Mouse (Mus musculus): ENCODE results near the gene Olfr825. TPM values are rescaled to one million over a fixed set of nuclear protein-coding genes. Genes with fewer than 3 reads are reported as not detected.
"Not testable (repeated sequence)": the region's sequence is repeated elsewhere in the genome, so short reads cannot be mapped to it uniquely, and the experiment has no call there.

Olfr825 gene
- not detected for total RNA-seq (2022)

- no peak for DNase-seq (ENCODE audit: low spot score)
Observed at GRCm38 (mm10) chr10:130166666-130167065, at the start of gene Olfr825. Gene Olfr825 (minus strand): TSS chr10:130166766.

DNA sequence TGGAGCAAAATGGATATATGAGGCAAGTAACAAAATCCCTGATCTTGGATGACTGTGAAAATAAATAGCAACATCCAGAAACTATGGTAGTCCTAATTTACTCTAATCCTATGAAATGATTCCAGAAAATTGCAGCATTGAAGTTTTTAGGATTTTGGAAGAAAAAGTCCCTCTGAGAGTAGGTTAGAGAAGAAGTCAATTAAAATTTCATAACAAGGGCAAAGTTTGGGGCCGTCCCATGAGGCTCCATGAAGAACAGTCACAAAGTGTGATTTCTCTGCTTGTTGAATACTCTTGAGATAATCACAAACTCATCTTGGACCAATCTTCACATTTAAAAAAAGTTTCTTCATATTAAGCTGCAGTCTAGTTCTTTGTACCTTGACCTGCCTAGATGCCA lies 47.7 kb upstream of the Olfr825 start, which contains the start of gene Olfr827:
Gene Olfr827, minus strand, starts transcription at position 101 of the 400 bp plus-strand sequence.
- no peak for DNase-seq (ENCODE audit: low spot score)

GRCm38 (mm10) chr10:130184086-130184485 lies 17.5 kb upstream of the Olfr825 start, which contains the start of gene Olfr826:
Gene Olfr826 (minus strand): TSS chr10:130184186.
- no peak for DNase-seq (ENCODE audit: low spot score)

DNA sequence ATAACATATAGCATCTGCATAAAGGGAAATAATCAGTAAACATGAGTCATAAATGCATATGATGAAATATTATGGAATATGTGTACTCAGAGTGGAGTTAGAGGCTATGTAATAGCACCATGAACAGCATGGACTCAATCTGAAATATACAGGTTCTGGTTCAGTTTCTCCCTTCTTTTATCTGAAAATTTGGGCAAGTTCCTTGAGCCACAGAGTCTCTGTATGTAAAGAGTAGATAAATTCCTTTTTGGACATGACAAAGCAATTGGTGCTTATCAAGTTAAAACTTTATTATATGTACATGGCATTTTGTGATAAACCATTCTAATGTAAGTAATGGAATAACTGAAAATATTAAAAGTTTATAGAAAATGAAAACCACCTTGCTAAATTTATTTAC lies 1.4 kb downstream of the Olfr825 start:
- DNase-seq (ENCODE audit: low spot score) = no peak

DNA sequence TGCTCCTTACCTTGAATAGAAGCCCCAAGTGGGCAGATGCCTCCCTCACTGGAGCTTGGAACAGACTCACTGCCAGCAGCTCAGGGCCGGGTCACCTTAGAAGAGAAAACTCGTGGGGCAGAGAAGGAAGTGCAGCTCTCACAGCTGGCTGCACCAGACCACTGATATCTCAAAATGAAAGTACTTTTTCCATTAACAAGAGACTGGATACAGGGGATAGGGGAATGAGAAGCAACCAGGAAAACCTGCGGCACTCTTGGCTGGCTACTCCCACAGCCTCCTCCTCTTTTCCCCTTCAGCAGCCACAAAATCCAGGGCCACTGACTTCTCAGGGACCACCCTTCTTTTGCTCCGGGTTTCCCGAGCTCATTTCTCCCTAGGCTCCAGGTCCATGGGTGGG lies 22.4 kb downstream of the Olfr825 start:
- DNase-seq (ENCODE audit: low spot score) = no peak

DNA sequence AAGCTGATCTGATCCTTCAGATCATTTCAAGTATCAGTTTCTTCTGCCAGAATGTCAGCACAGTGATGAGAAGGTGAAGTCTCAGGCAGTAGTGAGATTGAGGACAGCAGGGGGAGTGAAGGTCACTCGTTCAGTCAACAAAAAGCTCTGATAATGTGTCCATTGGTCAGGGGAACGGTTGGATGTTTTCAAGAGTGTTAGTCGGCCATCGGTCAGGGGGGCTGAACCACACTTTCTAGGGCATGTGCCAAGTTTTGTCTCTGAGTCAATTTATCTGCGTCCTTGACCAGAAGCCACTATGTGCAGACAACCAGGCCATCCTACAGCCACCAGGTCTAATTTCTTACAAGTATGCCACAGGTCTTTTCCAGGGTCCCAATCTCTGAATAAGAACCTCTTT lies 24.1 kb downstream of the Olfr825 start:
- not testable (repeated sequence) for DNase-seq (ENCODE audit: low spot score)

- no peak for DNase-seq (ENCODE audit: low spot score)
Observed at GRCm38 (mm10) chr10:130134811-130135210, 31.8 kb downstream of the Olfr825 start.

DNA sequence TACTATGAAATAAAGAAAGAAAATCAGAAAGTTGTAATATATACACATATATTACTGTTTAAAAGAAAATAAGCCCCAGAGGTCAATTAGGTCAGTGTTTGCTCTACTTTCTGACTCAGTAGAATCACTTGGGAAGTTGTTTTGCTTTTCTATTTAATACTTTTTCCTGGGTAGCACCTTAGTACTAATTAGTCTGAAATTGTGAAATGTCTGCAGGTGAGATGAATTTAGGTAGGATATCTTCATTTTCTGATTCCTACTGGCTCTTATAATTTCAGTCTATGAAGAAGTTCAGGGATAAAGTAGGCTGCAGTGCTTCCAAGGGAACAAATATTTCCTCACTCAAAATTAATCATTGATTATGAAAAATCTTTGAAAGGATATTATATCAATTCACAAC lies 36.7 kb downstream of the Olfr825 start, which contains the start of gene Olfr824:
Gene Olfr824, minus strand, starts transcription at position 101 of the 400 bp plus-strand sequence.
- not testable (repeated sequence) for DNase-seq (ENCODE audit: low spot score)

DNA sequence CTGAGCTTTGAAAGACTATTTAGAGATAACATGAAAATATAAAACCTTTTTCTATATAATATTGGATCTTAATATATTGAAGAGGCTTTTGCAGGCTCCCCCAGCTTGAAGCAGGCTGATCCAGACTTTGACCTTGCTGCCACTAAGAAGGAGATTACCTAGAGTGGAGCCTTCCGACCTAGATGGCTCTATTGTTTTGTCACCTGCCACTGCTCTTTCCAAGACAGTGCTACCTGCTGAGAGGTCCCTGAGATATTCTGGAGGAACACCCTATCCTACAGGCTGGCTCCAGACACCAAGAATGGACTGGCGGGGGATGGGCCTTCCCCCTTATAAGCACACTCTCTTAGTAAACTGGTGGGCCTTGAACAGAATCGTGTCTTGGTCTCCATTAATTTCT lies 50.5 kb downstream of the Olfr825 start:
- DNase-seq (ENCODE audit: low spot score) = not testable (repeated sequence)

DNA sequence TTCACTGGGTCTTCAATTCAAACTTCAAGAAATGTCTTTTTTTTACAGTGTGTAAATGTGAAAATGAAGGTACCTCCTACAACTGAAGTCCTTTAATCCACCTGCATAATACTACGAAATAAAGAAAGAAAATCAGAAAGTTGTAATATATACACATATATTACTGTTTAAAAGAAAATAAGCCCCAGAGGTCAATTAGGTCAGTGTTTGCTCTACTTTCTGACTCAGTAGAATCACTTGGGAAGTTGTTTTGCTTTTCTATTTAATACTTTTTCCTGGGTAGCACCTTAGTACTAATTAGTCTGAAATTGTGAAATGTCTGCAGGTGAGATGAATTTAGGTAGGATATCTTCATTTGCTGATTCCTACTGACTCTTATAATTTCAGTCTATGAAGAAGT lies 51.3 kb downstream of the Olfr825 start, which contains the start of gene Olfr823:
Gene Olfr823, minus strand, starts transcription at position 101 of the 400 bp plus-strand sequence.
- not testable (repeated sequence) for DNase-seq (ENCODE audit: low spot score)

Other genes starting within 250 kb of the Olfr825 start
- not detected for gene Olfr818, start 217.7 kb downstream of the Olfr825 start, total RNA-seq (2022)
- not detected for gene Olfr819, start 199.5 kb downstream of the Olfr825 start, total RNA-seq (2022)
- not detected for gene Olfr247, start 190.6 kb downstream of the Olfr825 start, total RNA-seq (2022)
- not detected for gene Gm10310, start 181.7 kb downstream of the Olfr825 start, total RNA-seq (2022)
- not detected for gene Olfr820, start 154.1 kb downstream of the Olfr825 start, total RNA-seq (2022)
- gene Olfr821, start 136.4 kb downstream of the Olfr825 start, total RNA-seq (2022) = not detected
- not detected for gene Olfr822, start 95.6 kb downstream of the Olfr825 start, total RNA-seq (2022)
- not detected for gene Olfr823, start 51.4 kb downstream of the Olfr825 start, total RNA-seq (2022)
- gene Olfr824, start 36.8 kb downstream of the Olfr825 start, total RNA-seq (2022) = not detected
- gene Olfr826, start 17.4 kb upstream of the Olfr825 start, total RNA-seq (2022) = not detected
- not detected for gene Olfr827, start 47.6 kb upstream of the Olfr825 start, total RNA-seq (2022)
- gene Neurod4, start 113.5 kb upstream of the Olfr825 start, total RNA-seq (2022) = not detected
- gene Tespa1, start 156.1 kb upstream of the Olfr825 start, total RNA-seq (2022) = under 1 TPM in 3 of 4 experiments, not detected in 1; 0.26 to 0.47 (median 0.37) TPM
- gene Vmn2r84, start 227.6 kb upstream of the Olfr825 start, total RNA-seq (2022) = not detected

Measured in heart, adult 8-10 months (tissue).